Mouse (Mus musculus) midbrain, embryonic 14.5 days (tissue): ENCODE results near the gene Kcnc1. TPM values are rescaled to one million over a fixed set of nuclear protein-coding genes. Genes with fewer than 3 reads are reported as not detected.

Experiments used
- ATAC-seq: fragments of 200-750 bp; cut with Nextera tagmentation; 2 replicates; pipeline ENCODE4 v1.8.0; 2017; ENCODE audit warnings: moderate number of reproducible peaks, moderate library complexity; ENCODE audit not compliant: low FRiP score, low TSS enrichment
- DNase-seq: peaks from one replicate; pipeline ENCODE4 v3.0.0-alpha.2; 2015
- H3K27ac ChIP-seq: fragments of 300-500 bp; sonication (generic); replicated peaks from 2 replicates; pipeline ENCODE4 v1.5.1; 2014; ENCODE audit warnings: mild to moderate bottlenecking, low read depth, low read length, moderate library complexity
- H3K27me3 ChIP-seq: fragments of 300-500 bp; sonication (generic); 2 replicates; pipeline ENCODE4 v1.6.1; 2014; ENCODE audit warnings: low read length, control low read depth, mixed read lengths; ENCODE audit not compliant: control insufficient read depth, insufficient read depth
- H3K36me3 ChIP-seq: fragments of 300-500 bp; sonication (generic); 2 replicates; pipeline ENCODE4 v1.6.1; 2014; ENCODE audit warnings: low read length, control low read depth; ENCODE audit not compliant: control insufficient read depth, insufficient read depth
- H3K4me1 ChIP-seq: fragments of 300-500 bp; sonication (generic); 2 replicates; pipeline ENCODE4 v1.6.1; 2014; ENCODE audit warnings: mild to moderate bottlenecking, antibody characterized with exemption, low read length, control low read depth; ENCODE audit not compliant: control insufficient read depth, insufficient read depth
- H3K4me2 ChIP-seq: fragments of 300-500 bp; sonication (generic); 2 replicates; pipeline ENCODE4 v1.6.1; 2014; ENCODE audit warnings: mild to moderate bottlenecking, low read length, moderate library complexity
- H3K4me3 ChIP-seq: fragments of 300-500 bp; sonication (generic); replicated peaks from 2 replicates; pipeline ENCODE4 v1.5.1; 2014; ENCODE audit warnings: low read depth, low read length
- H3K9ac ChIP-seq: fragments of 300-500 bp; sonication (generic); replicated peaks from 2 replicates; pipeline ENCODE4 v1.6.1; 2014; ENCODE audit warnings: mild to moderate bottlenecking, low read length, moderate library complexity
- H3K9me3 ChIP-seq: fragments of 300-500 bp; sonication (generic); 2 replicates; pipeline ENCODE4 v1.6.1; 2016; ENCODE audit warnings: low read length, control low read depth, mixed read lengths; ENCODE audit not compliant: control insufficient read depth
- WGBS: fragments of 180-500 bp; shearing (Covaris S2); extraction: QIAGEN DNeasy Blood & Tissue Kit; methylation state at CpG from one replicate; pipeline ENCODE4 v1.1.7; 2014; 5-methylcytosine and 5-hydroxymethylcytosine counted together
- polyA plus RNA-seq: library from polyadenylated mRNA; unstranded; fragments of >200 nt; fragmentation: Nextera tagmentation; extraction: Ambion mirVana; gene quantifications from 2 replicates; pipeline ENCODE4 v1.2.1, GENCODE M21; 2014

Kcnc1 gene
- polyA plus RNA-seq, 1 experiment from 2014 or later: 13.9 TPM

DNA sequence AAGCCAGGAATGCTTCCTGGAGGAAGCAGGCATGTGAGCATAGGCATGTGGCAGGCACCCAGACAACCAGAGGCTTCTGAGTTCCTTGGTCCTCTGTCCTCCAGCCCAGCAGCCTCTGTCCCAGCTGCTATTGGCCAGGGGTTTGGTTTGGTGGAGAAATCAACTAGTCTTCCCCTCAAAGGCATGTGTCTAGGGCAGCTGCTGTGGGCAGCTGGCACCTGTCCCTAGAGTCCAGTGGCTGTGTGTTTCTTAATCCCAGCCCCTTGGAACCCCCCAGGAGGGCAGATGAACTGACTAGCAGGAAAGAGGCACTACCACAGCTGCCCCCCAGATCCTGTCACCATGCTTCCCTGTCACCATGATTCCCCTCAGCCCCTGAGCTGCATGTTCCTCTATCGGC, 30.5 kb upstream of the Kcnc1 start:
- DNase-seq: no peak
- H3K27ac ChIP-seq: no peak overlapping the region
- no peak overlapping the region for H3K4me3 ChIP-seq
- H3K27me3 ChIP-seq: no peaks in the 10 kb centered on the region
- WGBS: 81% methylated on average over 1 of the region's 1 CpGs
- ATAC-seq: no peak
- H3K36me3 ChIP-seq: no peaks in the 10 kb centered on the region
- H3K4me2 ChIP-seq: no peak overlapping the region
- H3K9ac ChIP-seq: no peak overlapping the region
- no peaks in the 10 kb centered on the region for H3K9me3 ChIP-seq
- no peaks in the 10 kb centered on the region for H3K4me1 ChIP-seq

DNA sequence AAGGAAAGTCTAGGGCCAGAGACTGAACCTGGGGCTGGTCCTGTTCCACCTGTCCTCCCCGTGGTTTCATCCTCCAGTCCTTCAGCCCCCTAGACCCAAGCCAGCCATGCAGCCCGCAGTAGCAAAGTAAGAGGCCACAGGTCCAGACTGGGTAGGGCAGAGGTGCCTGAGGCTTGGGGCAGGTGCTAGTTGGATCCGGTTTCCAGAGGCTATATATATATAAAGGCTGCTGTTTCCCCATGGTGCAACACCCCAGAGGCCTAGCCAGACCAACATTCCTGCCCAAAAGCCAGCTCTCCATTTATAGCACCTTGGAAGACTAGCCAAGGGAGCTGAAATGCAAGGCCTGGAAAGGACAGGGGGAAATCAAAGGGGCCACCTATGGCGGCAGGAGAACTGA, 25.2 kb upstream of the Kcnc1 start:
- Histone ChIP-seq H3K27ac (no peak overlapping the region), H3K27me3 (peaks cover 15% of the 10 kb centered on the region), H3K36me3 (no peaks in the 10 kb centered on the region), H3K9me3 (no peaks in the 10 kb centered on the region), H3K9ac (no peak overlapping the region), H3K4me1 (no peaks in the 10 kb centered on the region), H3K4me2 (no peak overlapping the region), H3K4me3 (no peak overlapping the region)
- WGBS: 69% methylated on average over 4 of the region's 4 CpGs
- ATAC-seq (no peak), DNase-seq (no peak)

DNA sequence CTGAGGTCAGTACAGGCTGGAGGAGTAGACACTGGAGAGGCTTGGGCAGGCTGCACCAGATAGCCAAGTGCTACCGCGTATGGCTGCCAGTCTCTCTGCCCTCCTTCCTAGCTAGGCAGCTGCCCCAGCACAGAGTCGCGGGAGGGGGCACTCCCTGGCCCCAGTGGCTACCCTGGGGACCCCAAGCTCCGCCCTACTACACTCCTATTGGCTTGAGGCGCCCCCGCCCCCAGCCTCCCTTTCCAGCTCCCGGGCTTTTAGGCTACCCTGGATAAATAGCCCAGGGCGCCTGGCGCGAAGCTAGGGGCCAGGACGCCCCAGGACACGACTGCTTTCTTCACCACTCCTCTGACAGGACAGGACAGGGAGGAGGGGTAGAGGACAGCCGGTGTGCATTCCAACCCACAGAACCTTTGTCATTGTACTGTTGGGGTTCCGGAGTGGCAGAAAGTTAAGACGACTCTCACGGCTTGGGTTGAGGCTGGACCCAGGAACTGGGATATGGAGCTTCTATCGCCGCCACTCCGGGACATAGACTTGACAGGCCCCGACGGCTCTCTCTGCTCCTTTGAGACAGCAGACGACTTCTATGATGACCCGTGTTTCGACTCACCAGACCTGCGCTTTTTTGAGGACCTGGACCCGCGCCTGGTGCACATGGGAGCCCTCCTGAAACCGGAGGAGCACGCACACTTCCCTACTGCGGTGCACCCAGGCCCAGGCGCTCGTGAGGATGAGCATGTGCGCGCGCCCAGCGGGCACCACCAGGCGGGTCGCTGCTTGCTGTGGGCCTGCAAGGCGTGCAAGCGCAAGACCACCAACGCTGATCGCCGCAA, 19.9 kb upstream of the Kcnc1 start, which contains the start of gene Myod1:
Gene Myod1 (plus strand): TSS at position 303 of the 836 bp plus-strand sequence.
- ATAC-seq (no peak), DNase-seq (peak; percentile 19)
- no peak within 1 kb of the TSS for H3K9ac ChIP-seq
- 0 out of 2 replicates have a peak, but pooled peaks cover 8% of the 10 kb centered on the region for H3K4me1 ChIP-seq
- no peaks in the 10 kb centered on the region for H3K36me3 ChIP-seq
- WGBS: 3% methylated on average over 44 of the region's 44 CpGs
- H3K4me2 ChIP-seq: peak within 1 kb of the TSS; percentile 45
- no peaks in the 10 kb centered on the region for H3K9me3 ChIP-seq
- peak within 1 kb of the TSS; percentile 23 for H3K4me3 ChIP-seq
- H3K27me3 ChIP-seq: peaks cover 45% of the 10 kb centered on the region
- no peak within 1 kb of the TSS for H3K27ac ChIP-seq

DNA sequence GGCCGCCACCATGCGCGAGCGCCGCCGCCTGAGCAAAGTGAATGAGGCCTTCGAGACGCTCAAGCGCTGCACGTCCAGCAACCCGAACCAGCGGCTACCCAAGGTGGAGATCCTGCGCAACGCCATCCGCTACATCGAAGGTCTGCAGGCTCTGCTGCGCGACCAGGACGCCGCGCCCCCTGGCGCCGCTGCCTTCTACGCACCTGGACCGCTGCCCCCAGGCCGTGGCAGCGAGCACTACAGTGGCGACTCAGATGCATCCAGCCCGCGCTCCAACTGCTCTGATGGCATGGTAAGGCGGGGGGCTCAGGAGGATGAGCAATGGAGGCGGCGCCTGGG, 19.3 kb upstream of the Kcnc1 start:
- DNase-seq (peak; percentile 77), ATAC-seq (no peak)
- WGBS: 2% methylated on average over 33 of the region's 33 CpGs
- Histone ChIP-seq H3K27me3 (peaks cover 45% of the 10 kb centered on the region), H3K9me3 (no peaks in the 10 kb centered on the region), H3K36me3 (no peaks in the 10 kb centered on the region), H3K4me3 (peak overlapping the region; percentile 23), H3K4me2 (peak overlapping the region; percentile 45), H3K4me1 (0 out of 2 replicates have a peak, but pooled peaks cover 8% of the 10 kb centered on the region), H3K27ac (no peak overlapping the region), H3K9ac (no peak overlapping the region)

DNA sequence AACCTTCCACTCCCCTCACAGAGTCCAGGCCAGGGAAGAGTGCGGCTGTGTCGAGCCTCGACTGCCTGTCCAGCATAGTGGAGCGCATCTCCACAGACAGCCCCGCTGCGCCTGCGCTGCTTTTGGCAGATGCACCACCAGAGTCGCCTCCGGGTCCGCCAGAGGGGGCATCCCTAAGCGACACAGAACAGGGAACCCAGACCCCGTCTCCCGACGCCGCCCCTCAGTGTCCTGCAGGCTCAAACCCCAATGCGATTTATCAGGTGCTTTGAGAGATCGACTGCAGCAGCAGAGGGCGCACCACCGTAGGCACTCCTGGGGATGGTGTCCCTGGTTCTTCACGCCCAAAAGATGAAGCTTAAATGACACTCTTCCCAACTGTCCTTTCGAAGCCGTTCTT, 18.2 kb upstream of the Kcnc1 start:
- H3K27me3 ChIP-seq: peaks cover 45% of the 10 kb centered on the region
- H3K36me3 ChIP-seq: no peaks in the 10 kb centered on the region
- 0 out of 2 replicates have a peak, but pooled peaks have one; percentile 34 for ATAC-seq

DNA sequence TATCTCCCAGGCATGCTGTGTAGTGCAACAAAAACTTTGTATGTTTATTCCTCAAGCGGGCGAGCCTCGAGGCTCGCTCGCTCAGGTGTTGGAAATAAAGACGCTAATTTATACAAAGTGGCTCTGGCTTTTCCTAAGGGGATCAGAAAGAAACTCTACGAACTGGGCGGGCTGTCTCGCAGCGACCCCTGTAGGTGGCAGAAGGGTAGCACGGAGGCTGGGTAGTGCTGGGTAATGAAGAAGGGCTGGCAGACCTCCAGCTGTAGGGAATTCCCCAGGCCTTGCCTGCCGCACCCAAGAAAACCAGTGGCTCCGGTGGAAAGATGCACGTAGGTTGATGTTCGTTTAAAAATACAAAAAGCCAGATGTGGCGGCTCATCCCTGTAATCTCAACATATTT, 17.3 kb upstream of the Kcnc1 start:
- H3K9ac ChIP-seq: no peak overlapping the region
- ATAC-seq (no peak), DNase-seq (peak; percentile 77)
- H3K27me3 ChIP-seq: peaks cover 45% of the 10 kb centered on the region
- no peak overlapping the region for H3K27ac ChIP-seq
- H3K9me3 ChIP-seq: no peaks in the 10 kb centered on the region
- 7% methylated on average over 16 of the region's 16 CpGs for WGBS
- no peaks in the 10 kb centered on the region for H3K36me3 ChIP-seq
- no peak overlapping the region for H3K4me2 ChIP-seq
- H3K4me1 ChIP-seq: 0 out of 2 replicates have a peak, but pooled peaks cover 8% of the 10 kb centered on the region
- no peak overlapping the region for H3K4me3 ChIP-seq

More for the DNA sequence above, 18.2 kb upstream of the Kcnc1 start:
- 2% methylated on average over 22 of the region's 22 CpGs for WGBS
- H3K9me3 ChIP-seq: no peaks in the 10 kb centered on the region
- DNase-seq: peak; percentile 58
- no peak overlapping the region for H3K4me3 ChIP-seq
- no peak overlapping the region; the same call in 1 of the 2 replicates for H3K9ac ChIP-seq
- H3K4me1 ChIP-seq: 0 out of 2 replicates have a peak, but pooled peaks cover 8% of the 10 kb centered on the region
- peak overlapping the region; percentile 39 for H3K4me2 ChIP-seq
- no peak overlapping the region for H3K27ac ChIP-seq

DNA sequence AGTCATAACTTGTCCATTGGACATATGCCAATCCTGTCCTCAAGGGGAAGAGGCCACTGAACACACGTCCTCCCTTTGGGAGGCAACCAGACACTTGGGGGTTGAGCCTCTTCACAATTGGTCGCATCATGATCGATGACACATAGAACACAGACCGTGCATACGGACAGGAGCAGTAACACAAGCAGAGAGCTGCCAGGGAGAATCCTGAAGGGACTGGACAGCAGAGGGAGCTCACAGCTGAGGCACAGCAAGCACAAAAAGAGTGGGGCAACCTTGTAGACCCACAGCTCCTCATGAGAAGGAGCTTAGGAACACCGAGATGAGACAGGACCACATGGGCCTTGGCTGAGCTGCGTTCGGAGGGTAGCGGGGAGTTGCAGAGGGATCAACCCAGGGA, 15.7 kb upstream of the Kcnc1 start:
- Histone ChIP-seq H3K4me2 (no peak overlapping the region), H3K4me3 (no peak overlapping the region), H3K9me3 (no peaks in the 10 kb centered on the region), H3K36me3 (no peaks in the 10 kb centered on the region), H3K27ac (no peak overlapping the region), H3K9ac (no peak overlapping the region), H3K27me3 (peaks cover 34% of the 10 kb centered on the region), H3K4me1 (0 out of 2 replicates have a peak, but pooled peaks cover 8% of the 10 kb centered on the region)
- ATAC-seq: no peak
- peak; percentile 32 for DNase-seq
- 69% methylated on average over 9 of the region's 9 CpGs for WGBS

DNA sequence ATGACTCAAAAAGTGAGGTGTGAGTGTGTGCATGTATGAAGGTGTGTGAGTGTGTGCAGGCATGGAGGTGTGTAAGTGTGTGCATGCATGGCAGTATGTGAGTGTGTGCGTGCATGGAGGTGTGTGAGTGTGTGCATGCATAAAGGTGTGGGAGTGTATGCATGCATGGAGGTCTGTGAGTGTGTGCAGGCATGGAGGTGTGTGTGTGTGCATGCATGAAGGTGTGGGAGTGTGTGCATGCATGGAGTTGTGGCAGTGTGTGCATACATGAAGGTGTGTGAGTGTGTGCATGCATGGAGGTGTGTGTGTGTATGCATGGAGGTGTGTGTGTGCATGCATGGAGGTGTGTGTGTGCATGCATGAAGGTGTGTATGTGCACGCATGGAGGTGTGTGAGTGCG, 8.9 kb upstream of the Kcnc1 start:
- 87% methylated on average over 3 of the region's 3 CpGs for WGBS
- Histone ChIP-seq H3K9ac (no peak overlapping the region), H3K27ac (no peak overlapping the region), H3K4me2 (no peak overlapping the region), H3K36me3 (no peaks in the 10 kb centered on the region), H3K9me3 (no peaks in the 10 kb centered on the region), H3K4me1 (no peaks in the 10 kb centered on the region), H3K27me3 (no peaks in the 10 kb centered on the region), H3K4me3 (no peak overlapping the region)
- DNase-seq (no peak), ATAC-seq (no peak)
